Mouse (Mus musculus): ENCODE results near the gene Fam169b.

- no peak for TF ChIP-seq CTCF (IDR thresholded peaks at IDR 0.05; ENCODE audit: low read depth)
- no peak for TF ChIP-seq EP300 (IDR thresholded peaks at IDR 0.05; ENCODE audit: low read depth)
Measured at GRCm38 (mm10) chr7:68241205-68241604, 32.4 kb upstream of the Fam169b start.

Data from heart, postnatal 0 days (tissue).